Mouse (Mus musculus): ENCODE data around the gene Cd48. TPM values are rescaled to one million over a fixed set of nuclear protein-coding genes. Genes with fewer than 3 reads are reported as not detected.
A peak's percentile ranks its signal among the peaks of the same experiment; 100 is the strongest.
"Not testable (repeated sequence)": the region's sequence is repeated elsewhere in the genome, so short reads cannot be mapped to it uniquely, and the experiment has no call there.

Gene Cd48
- polyA plus RNA-seq, 1 experiment from 2014 or later = 0.32 TPM

GRCm38 (mm10) chr1:171663757-171664156, 18.1 kb upstream of the Cd48 start:
- no peaks in the 10 kb centered on the region for H3K27me3 ChIP-seq (ENCODE audit: low read depth, poor library complexity, severe bottlenecking)
- no peak overlapping the region for H3K4me3 ChIP-seq
- no peaks in the 10 kb centered on the region for H3K9me3 ChIP-seq (replicated peaks)
- WGBS = 90% methylated on average over 2 of the region's 2 CpGs
- H3K27ac ChIP-seq (replicated peaks) = no peak overlapping the region
- H3K4me1 ChIP-seq = no peaks in the 10 kb centered on the region
- DNase-seq (ENCODE audit: low spot score) = no peak
- H3K36me3 ChIP-seq = no peaks in the 10 kb centered on the region

- Histone ChIP-seq H3K4me1 (no peaks in the 10 kb centered on the region), H3K27ac (replicated peaks) (no peak overlapping the region), H3K27me3 (ENCODE audit: low read depth, poor library complexity, severe bottlenecking) (no peaks in the 10 kb centered on the region), H3K36me3 (no peaks in the 10 kb centered on the region), H3K4me3 (no peak overlapping the region), H3K9me3 (replicated peaks) (no peaks in the 10 kb centered on the region)
- WGBS = 90% methylated on average over 6 of the region's 6 CpGs
- DNase-seq (ENCODE audit: low spot score) = no peak
These were observed 15.5 kb upstream of the Cd48 start for GRCm38 (mm10) chr1:171666350-171666749.

- WGBS = 77% methylated on average over 1 of the region's 1 CpGs
- DNase-seq (ENCODE audit: low spot score) = no peak
- H3K27ac ChIP-seq (replicated peaks) = no peak overlapping the region
- H3K4me3 ChIP-seq = no peak overlapping the region
- no peaks in the 10 kb centered on the region for H3K4me1 ChIP-seq
- no peaks in the 10 kb centered on the region for H3K27me3 ChIP-seq (ENCODE audit: low read depth, poor library complexity, severe bottlenecking)
- no peaks in the 10 kb centered on the region for H3K9me3 ChIP-seq (replicated peaks)
- H3K36me3 ChIP-seq = no peaks in the 10 kb centered on the region
These were observed 14.6 kb upstream of the Cd48 start for GRCm38 (mm10) chr1:171667160-171667559.

- not testable (repeated sequence) for H3K36me3 ChIP-seq; H3K9me3 ChIP-seq (replicated peaks); H3K27ac ChIP-seq (replicated peaks); DNase-seq (ENCODE audit: low spot score); H3K27me3 ChIP-seq (ENCODE audit: low read depth, poor library complexity, severe bottlenecking); H3K4me3 ChIP-seq; H3K4me1 ChIP-seq
- WGBS = 89% methylated on average over 2 of the region's 2 CpGs
These were observed 9.4 kb upstream of the Cd48 start for GRCm38 (mm10) chr1:171672451-171672850.

- no peak overlapping the region for H3K4me3 ChIP-seq
- no peaks in the 10 kb centered on the region for H3K9me3 ChIP-seq (replicated peaks)
- H3K4me1 ChIP-seq = no peaks in the 10 kb centered on the region
- 76% methylated on average over 5 of the region's 5 CpGs for whole genome bisulfite sequencing
- H3K27me3 ChIP-seq (ENCODE audit: low read depth, poor library complexity, severe bottlenecking) = no peaks in the 10 kb centered on the region
- H3K27ac ChIP-seq (replicated peaks) = no peak overlapping the region
- H3K36me3 ChIP-seq = no peaks in the 10 kb centered on the region
- DNase-seq (ENCODE audit: low spot score) = no peak
These were observed 8.8 kb upstream of the Cd48 start for GRCm38 (mm10) chr1:171672854-171673475.

- H3K4me1 ChIP-seq = no peaks in the 10 kb centered on the region
- H3K36me3 ChIP-seq = no peaks in the 10 kb centered on the region
- WGBS = 70% methylated on average over 1 of the region's 1 CpGs
- H3K27ac ChIP-seq (replicated peaks) = no peak overlapping the region
- H3K9me3 ChIP-seq (replicated peaks) = no peaks in the 10 kb centered on the region
- no peak for DNase-seq (ENCODE audit: low spot score)
- no peak overlapping the region for H3K4me3 ChIP-seq
- H3K27me3 ChIP-seq (ENCODE audit: low read depth, poor library complexity, severe bottlenecking) = no peaks in the 10 kb centered on the region
These were observed 7.3 kb upstream of the Cd48 start for GRCm38 (mm10) chr1:171674467-171674866.

- Histone ChIP-seq H3K4me1 (no peaks in the 10 kb centered on the region), H3K9me3 (replicated peaks) (no peaks in the 10 kb centered on the region), H3K36me3 (no peaks in the 10 kb centered on the region), H3K27me3 (ENCODE audit: low read depth, poor library complexity, severe bottlenecking) (no peaks in the 10 kb centered on the region), H3K4me3 (no peak overlapping the region), H3K27ac (replicated peaks) (no peak overlapping the region)
- WGBS = 74% methylated on average over 1 of the region's 1 CpGs
- DNase-seq (ENCODE audit: low spot score) = no peak
These were observed 4.1 kb upstream of the Cd48 start for GRCm38 (mm10) chr1:171677721-171678120.

GRCm38 (mm10) chr1:171681009-171681408, 800 bp upstream of the Cd48 start:
- no peak overlapping the region for H3K27ac ChIP-seq (replicated peaks)
- no peaks in the 10 kb centered on the region for H3K36me3 ChIP-seq
- H3K4me3 ChIP-seq = no peak overlapping the region
- H3K27me3 ChIP-seq (ENCODE audit: low read depth, poor library complexity, severe bottlenecking) = no peaks in the 10 kb centered on the region
- no peaks in the 10 kb centered on the region for H3K9me3 ChIP-seq (replicated peaks)
- WGBS = 93% methylated on average over 7 of the region's 7 CpGs
- no peaks in the 10 kb centered on the region for H3K4me1 ChIP-seq
- no peak for DNase-seq (ENCODE audit: low spot score)

- no peaks in the 10 kb centered on the region for H3K36me3 ChIP-seq
- 94% methylated on average over 9 of the region's 9 CpGs for WGBS
- DNase-seq (ENCODE audit: low spot score) = no peak
- no peaks in the 10 kb centered on the region for H3K27me3 ChIP-seq (ENCODE audit: low read depth, poor library complexity, severe bottlenecking)
- no peaks in the 10 kb centered on the region for H3K4me1 ChIP-seq
- H3K9me3 ChIP-seq (replicated peaks) = no peaks in the 10 kb centered on the region
- H3K27ac ChIP-seq (replicated peaks) = no peak overlapping the region
- H3K4me3 ChIP-seq = no peak overlapping the region
These were observed 3.1 kb downstream of the Cd48 start for GRCm38 (mm10) chr1:171684923-171685322.

GRCm38 (mm10) chr1:171687320-171687719, 5.5 kb downstream of the Cd48 start:
- H3K27me3 ChIP-seq (ENCODE audit: low read depth, poor library complexity, severe bottlenecking) = no peaks in the 10 kb centered on the region
- no peaks in the 10 kb centered on the region; the same call in 1 of the 2 replicates for H3K9me3 ChIP-seq (replicated peaks)
- no peak for DNase-seq (ENCODE audit: low spot score)
- H3K27ac ChIP-seq (replicated peaks) = no peak overlapping the region
- 90% methylated on average over 4 of the region's 4 CpGs for WGBS
- no peak overlapping the region for H3K4me3 ChIP-seq
- no peaks in the 10 kb centered on the region for H3K36me3 ChIP-seq
- H3K4me1 ChIP-seq = no peaks in the 10 kb centered on the region

- H3K27ac ChIP-seq (replicated peaks) = no peak overlapping the region
- H3K36me3 ChIP-seq = no peaks in the 10 kb centered on the region
- no peaks in the 10 kb centered on the region for H3K4me1 ChIP-seq
- H3K9me3 ChIP-seq (replicated peaks) = peaks cover 2% of the 10 kb centered on the region; the same call in 1 of the 2 replicates
- 76% methylated on average over 1 of the region's 1 CpGs for WGBS
- DNase-seq (ENCODE audit: low spot score) = no peak
- H3K27me3 ChIP-seq (ENCODE audit: low read depth, poor library complexity, severe bottlenecking) = no peaks in the 10 kb centered on the region
- H3K4me3 ChIP-seq = no peak overlapping the region
These were observed 12.1 kb downstream of the Cd48 start for GRCm38 (mm10) chr1:171693918-171694317.

- Histone ChIP-seq H3K9me3 (replicated peaks) (no peaks in the 10 kb centered on the region), H3K36me3 (no peaks in the 10 kb centered on the region), H3K27ac (replicated peaks) (no peak overlapping the region), H3K4me1 (no peaks in the 10 kb centered on the region), H3K27me3 (ENCODE audit: low read depth, poor library complexity, severe bottlenecking) (no peaks in the 10 kb centered on the region), H3K4me3 (no peak overlapping the region)
- 18% methylated on average over 6 of the region's 6 CpGs for WGBS
- peak; percentile 37 for DNase-seq (ENCODE audit: low spot score)
These were observed 17.2 kb downstream of the Cd48 start for GRCm38 (mm10) chr1:171698983-171699382.

GRCm38 (mm10) chr1:171713736-171714135, 31.9 kb downstream of the Cd48 start:
- H3K4me3 ChIP-seq; DNase-seq (ENCODE audit: low spot score); H3K4me1 ChIP-seq; H3K36me3 ChIP-seq; H3K27me3 ChIP-seq (ENCODE audit: low read depth, poor library complexity, severe bottlenecking); H3K9me3 ChIP-seq (replicated peaks); H3K27ac ChIP-seq (replicated peaks): not testable (repeated sequence)
- WGBS = 97% methylated on average over 1 of the region's 1 CpGs

GRCm38 (mm10) chr1:171715434-171715833, 33.6 kb downstream of the Cd48 start:
- H3K36me3 ChIP-seq = no peaks in the 10 kb centered on the region
- H3K4me3 ChIP-seq = no peak overlapping the region
- H3K4me1 ChIP-seq = no peaks in the 10 kb centered on the region
- WGBS = 92% methylated on average over 2 of the region's 2 CpGs
- no peaks in the 10 kb centered on the region for H3K9me3 ChIP-seq (replicated peaks)
- H3K27me3 ChIP-seq (ENCODE audit: low read depth, poor library complexity, severe bottlenecking) = no peaks in the 10 kb centered on the region
- no peak for DNase-seq (ENCODE audit: low spot score)
- no peak overlapping the region for H3K27ac ChIP-seq (replicated peaks)
